Mouse (Mus musculus) retina, embryonic 14.5 days (tissue): ENCODE measurements around the gene Gsta1.
"Not testable (repeated sequence)": the region's sequence is repeated elsewhere in the genome, so short reads cannot be mapped to it uniquely, and the experiment has no call there.

Experiments
- DNase-seq: peaks from one replicate; pipeline ENCODE4 v3.0.0-alpha.2; 2015; ENCODE audit warnings: low spot score

Gene Gsta1

DNA sequence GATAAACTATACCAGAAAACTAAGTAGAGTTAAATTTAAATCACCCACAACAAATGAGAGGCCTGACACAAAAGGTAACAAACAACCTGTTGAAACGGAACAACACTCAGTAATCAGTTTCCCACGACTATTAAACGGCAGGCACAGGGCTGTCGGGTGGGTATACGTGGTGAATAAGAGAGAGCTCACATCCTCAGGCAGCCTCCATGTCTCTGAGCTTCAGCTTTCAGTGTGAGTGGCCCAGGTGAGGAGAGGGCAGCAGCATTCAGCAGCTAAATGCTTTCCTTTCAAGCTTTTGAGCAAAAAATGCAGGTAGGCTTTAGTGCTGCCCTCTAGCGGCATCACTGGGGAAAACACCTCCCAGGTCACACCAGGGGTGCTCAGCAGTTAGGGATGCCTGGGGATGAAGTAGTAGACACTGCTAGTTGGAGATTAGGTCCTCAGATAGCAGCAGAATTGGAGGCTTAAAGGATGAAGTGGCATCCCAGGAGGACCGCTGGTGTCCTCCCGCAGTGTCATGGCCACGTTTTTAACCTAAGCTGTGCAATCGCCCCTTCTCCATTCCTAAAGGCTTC, 2.8 kb downstream of the Gsta1 start:
- DNase-seq, result not testable (repeated sequence)

- DNase-seq, result not testable (repeated sequence)
Measured at GRCm38 (mm10) chr9:78255683-78256470, 25.4 kb downstream of the Gsta1 start.

DNA sequence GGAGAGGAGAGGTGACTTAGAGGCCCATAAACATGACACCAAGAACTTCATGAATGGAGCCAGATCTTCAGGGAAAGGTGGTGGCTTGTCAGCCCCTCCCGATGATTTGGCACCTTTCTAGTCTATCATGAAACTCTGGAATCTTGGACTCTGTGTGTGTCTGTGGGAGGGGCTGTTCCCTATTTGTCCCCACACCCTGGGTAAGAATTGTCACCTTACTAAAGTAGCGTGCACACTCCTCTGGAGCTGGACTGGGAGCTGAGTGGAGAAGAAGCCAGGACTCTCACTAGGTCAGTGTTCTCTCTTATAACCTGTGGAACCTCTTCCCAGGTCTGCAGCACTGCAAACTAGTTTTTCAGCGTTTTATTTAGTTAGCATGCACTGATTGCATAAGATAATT, 26.5 kb downstream of the Gsta1 start, which contains the start of gene Gm3776:
TSS of gene Gm3776 (plus strand) at position 216 of the 400 bp plus-strand sequence.
- not testable (repeated sequence) for DNase-seq

- DNase-seq, result not testable (repeated sequence)
Measured at GRCm38 (mm10) chr9:78259688-78260087, 29.2 kb downstream of the Gsta1 start.

DNA sequence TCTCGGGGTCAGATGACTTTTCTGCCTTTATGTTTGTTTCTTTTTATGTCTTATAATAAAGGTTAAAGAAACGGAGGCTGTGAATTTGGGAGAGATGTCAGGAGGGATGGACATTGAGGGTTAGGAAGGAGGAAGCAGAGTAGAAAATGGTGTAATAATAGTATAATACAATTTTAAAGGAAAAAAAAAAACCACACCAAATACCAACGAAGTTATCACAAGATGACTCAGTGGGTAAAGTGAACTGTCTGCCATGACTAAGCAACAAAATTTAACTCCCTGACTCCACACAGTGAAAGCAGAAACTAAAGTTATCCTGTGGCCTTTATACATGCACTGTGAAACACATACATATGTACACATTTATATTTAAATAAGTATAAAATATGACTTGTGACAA, 40.5 kb downstream of the Gsta1 start:
- DNase-seq, result not testable (repeated sequence)

GRCm38 (mm10) chr9:78282002-78282711, 51.7 kb downstream of the Gsta1 start:
- DNase-seq, result not testable (repeated sequence)

DNA sequence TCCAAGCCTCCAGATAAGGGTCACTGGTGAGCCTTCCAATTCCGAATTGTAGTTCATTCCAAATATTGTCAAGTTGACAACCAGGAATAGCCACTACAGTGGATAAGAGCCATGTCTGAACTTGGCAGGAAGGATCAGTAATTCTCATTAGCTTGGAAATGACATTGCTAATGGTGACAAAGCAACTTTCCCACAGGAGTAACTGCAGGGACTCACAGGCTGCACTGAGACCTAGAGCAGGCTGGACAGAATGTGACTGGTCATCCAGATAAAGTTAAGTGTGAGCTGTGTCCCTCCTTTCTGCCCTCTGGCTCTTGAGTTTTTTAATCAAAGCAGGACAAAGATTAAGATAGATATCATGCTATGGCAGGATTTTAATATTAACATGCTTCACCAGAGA, 58.6 kb downstream of the Gsta1 start:
- not testable (repeated sequence) for DNase-seq

DNA sequence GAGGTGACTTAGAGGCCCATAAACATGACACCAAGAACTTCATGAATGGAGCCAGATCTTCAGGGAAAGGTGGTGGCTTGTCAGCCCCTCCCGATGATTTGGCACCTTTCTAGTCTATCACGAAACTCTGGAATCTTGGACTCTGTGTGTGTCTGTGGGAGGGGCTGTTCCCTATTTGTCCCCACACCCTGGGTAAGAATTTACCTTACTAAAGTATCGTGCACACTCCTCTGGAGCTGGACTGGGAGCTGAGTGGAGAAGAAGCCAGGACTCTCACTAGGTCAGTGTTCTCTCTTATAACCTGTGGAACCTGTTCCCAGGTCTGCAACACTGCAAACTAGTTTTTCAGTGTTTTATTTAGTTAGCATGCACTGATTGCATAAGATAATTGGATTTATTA, 59.3 kb downstream of the Gsta1 start, which contains the start of gene Gm10639:
TSS of gene Gm10639 (plus strand) at position 201 of the 400 bp plus-strand sequence.
- not testable (repeated sequence) for DNase-seq
